Mouse (Mus musculus): Measurements from ENCODE around the gene Map3k7cl.

- TF ChIP-seq CTCF (IDR thresholded peaks at IDR 0.05; ENCODE audit: borderline replicate concordance, insufficient read depth, low read depth, low read length) (no peak), POLR2A (IDR thresholded peaks at IDR 0.05; ENCODE audit: borderline replicate concordance, insufficient read depth, low read length) (no peak)
These were observed 50.9 kb downstream of the Map3k7cl start for GRCm38 (mm10) chr16:87604002-87604401.
